Mouse (Mus musculus) layer of hippocampus, adult 2 months (tissue): ENCODE measurements around the gene Atad3a. TPM values are rescaled to one million over a fixed set of nuclear protein-coding genes. Genes with fewer than 3 reads are reported as not detected.
"Not testable (repeated sequence)": the region's sequence is repeated elsewhere in the genome, so short reads cannot be mapped to it uniquely, and the experiment has no call there.

Experiments
- DNase-seq, 2 experiments: peaks; one replicate each; pipeline ENCODE4 v3.0.0; 2022; ENCODE audit warnings: low spot score in 2 of 2
- H3K27ac ChIP-seq: fragments of 200-600 bp; 2 replicates; pipeline ENCODE4 v1.8.1; 2022
- H3K4me3 ChIP-seq: fragments of 200-600 bp; 2 replicates; pipeline ENCODE4 v1.8.1; 2022; ENCODE audit warnings: mild to moderate bottlenecking
- CTCF ChIP-seq: fragments of 200-600 bp; conservative IDR thresholded peaks from 2 replicates; pipeline ENCODE4 v1.8.1; 2022; ENCODE audit warnings: antibody characterized with exemption, mild to moderate bottlenecking, moderate library complexity
- total RNA-seq, 2 experiments: library from RNA; stranded (reverse); gene quantifications; 2 replicates each; pipeline ENCODE4 v1.2.3; 2021

The Atad3a gene
- total RNA-seq, 2 experiments from 2014 or later: 49.9 to 51.4 TPM

- TF ChIP-seq CTCF: no peak
- Histone ChIP-seq H3K4me3 (no peak overlapping the region), H3K27ac (no peak overlapping the region)
- no peak for DNase-seq
These were observed 18.2 kb downstream of the Atad3a start for GRCm38 (mm10) chr4:155742684-155743083.

- not testable (repeated sequence) for DNase-seq, H3K4me3 ChIP-seq, H3K27ac ChIP-seq
These were observed 20.2 kb downstream of the Atad3a start for GRCm38 (mm10) chr4:155740681-155741080.

- no peak for TF ChIP-seq CTCF
- DNase-seq: no peak
- H3K4me3 ChIP-seq: no peak overlapping the region
- H3K27ac ChIP-seq: peak overlapping the region; percentile 57; the same call in 1 of the 2 replicates
These were observed 20.9 kb downstream of the Atad3a start for GRCm38 (mm10) chr4:155739741-155740636.

GRCm38 (mm10) chr4:155739152-155739551 lies 21.7 kb downstream of the Atad3a start:
- TF ChIP-seq CTCF: peak; percentile 36
- DNase-seq: no peak
- Histone ChIP-seq H3K27ac (peak overlapping the region; percentile 57; the same call in 1 of the 2 replicates), H3K4me3 (no peak overlapping the region)

GRCm38 (mm10) chr4:155738262-155738661 lies 22.6 kb downstream of the Atad3a start:
- TF ChIP-seq CTCF: no peak
- DNase-seq: no peak
- no peak overlapping the region for H3K27ac ChIP-seq
- no peak overlapping the region for H3K4me3 ChIP-seq

- Histone ChIP-seq H3K4me3 (peak overlapping the region; percentile 81), H3K27ac (no peak overlapping the region)
- no peak for DNase-seq
- no peak for TF ChIP-seq CTCF
These were observed 24.5 kb downstream of the Atad3a start for GRCm38 (mm10) chr4:155736421-155736820.

GRCm38 (mm10) chr4:155735788-155736187 lies 25.1 kb downstream of the Atad3a start:
- no peak for DNase-seq
- Histone ChIP-seq H3K4me3 (peak overlapping the region; percentile 81), H3K27ac (peak overlapping the region; percentile 96)
- no peak for TF ChIP-seq CTCF

- no peak for TF ChIP-seq CTCF
- H3K4me3 ChIP-seq: peak overlapping the region; percentile 81
- H3K27ac ChIP-seq: peak overlapping the region; percentile 96
- DNase-seq: peak in 1 of 2 experiments; percentile 28
These were observed 25.8 kb downstream of the Atad3a start for GRCm38 (mm10) chr4:155734951-155735702.

GRCm38 (mm10) chr4:155734350-155734941 lies 26.4 kb downstream of the Atad3a start, which contains the start of gene Tmem240:
Tmem240 (plus strand) TSS chr4:155734800.
- TF ChIP-seq CTCF: no peak

GRCm38 (mm10) chr4:155733267-155733666 lies 27.6 kb downstream of the Atad3a start:
- Histone ChIP-seq H3K4me3 (no peak overlapping the region), H3K27ac (peak overlapping the region; percentile 96)
- DNase-seq: no peak
- no peak for TF ChIP-seq CTCF

More at GRCm38 (mm10) chr4:155734350-155734941, 26.4 kb downstream of the Atad3a start, which contains the start of gene Tmem240:
- peak; percentile 86 to 94 for DNase-seq
- Histone ChIP-seq H3K27ac (peak within 1 kb of the TSS; percentile 96), H3K4me3 (peak within 1 kb of the TSS; percentile 81)

- no peak overlapping the region for H3K4me3 ChIP-seq
- TF ChIP-seq CTCF: no peak
- no peak overlapping the region for H3K27ac ChIP-seq
- no peak for DNase-seq
These were observed 32.9 kb downstream of the Atad3a start for GRCm38 (mm10) chr4:155727993-155728392.

GRCm38 (mm10) chr4:155721668-155722083 lies 39.2 kb downstream of the Atad3a start:
- TF ChIP-seq CTCF: peak; percentile 78
- no peak for DNase-seq
- Histone ChIP-seq H3K4me3 (no peak overlapping the region), H3K27ac (no peak overlapping the region)
